Mouse (Mus musculus) cerebellum, postnatal 14 days (tissue): ENCODE results near the gene Obscn.
A peak's percentile ranks its signal among the peaks of the same experiment; 100 is the strongest.
"Not testable (repeated sequence)": the region's sequence is repeated elsewhere in the genome, so short reads cannot be mapped to it uniquely, and the experiment has no call there.

Experiments used
- DNase-seq, 2 experiments: peaks; one replicate each; pipeline ENCODE4 v3.0.0; 2021; ENCODE audit warnings: mixed read lengths in 2 of 2

Gene Obscn

GRCm38 (mm10) chr11:58958536-58958935 lies 177.7 kb downstream of the Obscn start:
- DNase-seq, result no peak

DNA sequence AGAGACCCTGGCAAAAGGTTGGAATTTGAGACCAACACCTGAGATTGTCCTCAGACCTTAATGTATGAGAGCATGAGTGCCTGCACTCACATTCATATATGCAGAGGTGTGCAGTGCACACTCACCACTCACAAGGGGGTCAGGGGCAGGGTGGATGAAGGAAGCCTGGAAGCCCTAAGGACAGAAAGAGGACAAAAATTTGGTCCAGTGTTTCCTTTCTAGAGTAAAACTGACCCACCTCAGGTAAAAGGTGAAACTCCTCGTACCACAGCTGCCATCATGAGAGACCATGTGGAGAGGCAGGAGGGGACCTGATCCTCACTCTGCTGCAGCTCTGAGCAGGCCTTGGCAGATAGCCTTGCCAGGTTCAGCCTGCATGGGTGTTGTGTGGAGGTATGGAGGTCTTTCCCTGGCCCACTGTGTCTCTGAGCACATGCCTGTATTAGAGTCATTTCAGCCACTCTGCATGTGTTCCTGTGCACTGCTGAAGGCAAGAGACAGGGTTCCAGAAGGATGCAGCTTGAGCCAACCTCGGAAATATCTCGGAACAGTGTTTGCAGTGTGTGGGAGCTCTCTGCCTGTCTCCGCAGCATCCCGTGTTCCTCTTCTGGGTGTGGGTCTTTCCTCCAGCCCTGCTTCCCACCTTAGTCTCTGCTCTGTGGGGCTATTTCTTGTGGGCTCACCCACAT lies 178.8 kb downstream of the Obscn start:
- DNase-seq, result peak; percentile 41 to 43

DNA sequence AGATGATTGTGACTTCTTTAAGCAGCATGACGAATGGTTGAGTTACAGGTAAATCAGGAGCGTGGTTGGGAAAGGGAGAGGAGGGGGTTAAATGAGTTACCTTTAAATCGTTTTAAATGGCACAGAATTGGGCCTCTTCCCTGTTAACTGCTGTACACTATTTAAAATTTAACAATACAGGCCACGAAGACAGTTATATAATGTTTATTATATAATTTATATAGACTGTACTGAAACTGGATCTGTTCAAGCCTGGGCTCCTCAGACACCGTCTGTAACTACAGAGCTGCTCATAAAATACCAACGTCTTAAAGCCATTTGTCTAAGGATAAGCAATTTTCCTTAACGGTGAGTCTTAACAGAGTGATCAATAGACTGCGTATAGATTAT lies 180.3 kb downstream of the Obscn start:
- no peak for DNase-seq

DNA sequence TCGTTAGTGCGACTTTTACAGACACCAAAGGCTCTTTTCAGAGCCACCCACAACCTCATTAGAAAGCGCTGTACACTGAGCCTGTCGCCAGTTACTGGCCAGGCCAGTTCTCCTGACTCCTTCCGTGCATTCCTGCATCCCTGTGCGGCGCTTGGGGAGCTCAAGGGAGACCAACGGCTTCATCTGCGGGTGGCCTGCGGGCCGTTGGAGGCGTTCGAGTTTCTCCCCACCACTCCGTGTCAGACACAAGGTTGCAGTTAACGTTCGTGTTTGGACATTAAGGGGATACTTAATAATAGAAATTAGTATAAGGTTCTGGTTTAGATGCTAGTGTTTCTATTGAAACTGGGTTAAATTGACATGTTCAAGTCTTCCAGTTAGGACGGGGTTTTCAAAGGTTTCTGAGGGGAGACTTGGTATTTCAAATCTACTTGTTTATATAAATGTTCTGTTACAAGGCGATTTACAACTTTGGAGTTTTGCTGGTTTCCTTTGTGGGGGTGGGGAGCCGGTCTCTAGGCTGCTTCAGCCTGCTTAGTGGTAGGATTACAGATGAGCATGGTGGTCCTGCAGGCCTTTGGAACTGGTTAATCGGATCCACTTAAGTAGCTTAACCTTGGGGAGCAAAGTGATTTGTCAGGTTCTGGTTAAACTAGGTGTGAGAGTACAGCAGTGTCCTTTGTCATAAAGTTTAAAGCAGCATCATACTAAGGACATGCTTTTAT lies 180.9 kb downstream of the Obscn start:
- DNase-seq, result peak; percentile 42 to 56

DNA sequence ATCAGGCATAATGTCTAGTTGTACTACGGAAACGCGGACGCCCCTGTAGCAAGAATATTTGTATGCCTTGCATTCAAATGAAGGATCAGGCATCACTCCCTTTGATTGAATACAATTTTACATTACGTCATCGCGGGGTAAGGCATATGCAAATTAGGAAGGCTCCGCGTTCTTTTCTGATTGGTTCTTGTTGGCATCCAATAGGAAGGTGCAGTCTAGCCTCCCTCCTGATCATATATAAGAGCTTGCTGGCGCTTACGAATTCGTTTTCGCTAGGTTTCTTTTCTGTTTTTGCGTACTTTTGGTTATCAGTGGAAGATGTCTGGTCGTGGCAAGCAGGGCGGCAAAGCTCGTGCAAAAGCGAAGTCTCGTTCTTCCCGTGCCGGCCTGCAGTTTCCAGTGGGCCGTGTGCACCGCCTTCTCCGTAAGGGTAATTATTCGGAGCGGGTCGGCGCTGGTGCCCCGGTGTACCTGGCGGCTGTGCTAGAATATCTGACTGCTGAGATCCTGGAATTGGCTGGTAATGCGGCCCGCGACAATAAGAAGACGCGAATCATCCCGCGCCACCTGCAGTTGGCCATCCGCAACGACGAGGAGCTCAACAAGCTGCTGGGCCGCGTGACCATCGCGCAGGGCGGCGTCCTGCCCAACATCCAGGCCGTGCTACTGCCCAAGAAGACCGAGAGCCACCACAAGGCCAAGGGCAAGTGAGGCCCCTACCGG lies 181.6 kb downstream of the Obscn start, which contains the start of the genes Hist3h2a and Trim17:
Hist3h2a (plus strand) TSS at position 266 of the 723 bp plus-strand sequence.
Trim17 (plus strand) TSS at position 266 of the 723 bp plus-strand sequence.
- peak; percentile 91 to 96 for DNase-seq

GRCm38 (mm10) chr11:58954170-58954419 lies 182.1 kb downstream of the Obscn start:
- DNase-seq, result not testable (repeated sequence)

DNA sequence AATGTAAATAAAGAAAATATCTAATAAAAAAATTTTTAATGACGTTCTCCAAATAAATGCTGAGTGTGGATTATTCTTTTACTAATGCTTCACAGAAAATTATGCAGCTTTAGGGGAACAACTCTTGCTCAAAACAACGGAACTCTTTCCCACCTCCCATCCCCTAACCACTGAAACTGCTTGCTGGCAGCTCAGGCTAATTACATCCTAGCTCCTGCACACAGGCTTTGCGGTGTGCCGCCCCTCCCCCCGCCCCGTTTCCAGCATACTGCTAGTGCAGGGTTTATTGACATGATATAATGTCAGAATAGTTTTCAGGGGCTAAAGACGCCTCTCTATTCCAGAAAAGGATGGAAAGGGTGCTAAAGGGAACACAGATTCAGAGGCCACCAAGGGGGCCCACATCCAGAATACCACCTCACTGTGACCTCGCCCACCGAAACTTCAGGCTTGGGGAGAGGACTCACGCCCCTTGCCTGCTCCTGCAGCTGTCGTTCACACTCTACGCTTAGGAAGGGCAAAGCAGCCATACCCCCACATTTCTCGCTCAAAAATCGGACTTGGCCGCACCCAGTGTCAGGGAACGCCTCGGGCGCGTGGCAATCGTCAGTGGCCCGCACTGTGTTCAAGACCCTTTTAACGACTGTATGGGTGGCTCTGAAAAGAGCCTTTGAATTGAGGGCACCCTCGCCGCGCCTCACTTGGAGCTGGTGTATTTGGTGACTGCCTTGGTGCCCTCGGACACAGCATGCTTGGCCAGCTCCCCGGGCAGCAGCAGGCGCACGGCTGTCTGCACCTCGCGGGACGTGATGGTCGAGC lies 182.6 kb downstream of the Obscn start:
- DNase-seq, result peak; percentile 67 to 72

- no peak for DNase-seq
Observed at GRCm38 (mm10) chr11:58951210-58951609, 185.0 kb downstream of the Obscn start.

- DNase-seq, result peak; percentile 82 to 86
Observed at GRCm38 (mm10) chr11:58949480-58950431, 186.4 kb downstream of the Obscn start.

DNA sequence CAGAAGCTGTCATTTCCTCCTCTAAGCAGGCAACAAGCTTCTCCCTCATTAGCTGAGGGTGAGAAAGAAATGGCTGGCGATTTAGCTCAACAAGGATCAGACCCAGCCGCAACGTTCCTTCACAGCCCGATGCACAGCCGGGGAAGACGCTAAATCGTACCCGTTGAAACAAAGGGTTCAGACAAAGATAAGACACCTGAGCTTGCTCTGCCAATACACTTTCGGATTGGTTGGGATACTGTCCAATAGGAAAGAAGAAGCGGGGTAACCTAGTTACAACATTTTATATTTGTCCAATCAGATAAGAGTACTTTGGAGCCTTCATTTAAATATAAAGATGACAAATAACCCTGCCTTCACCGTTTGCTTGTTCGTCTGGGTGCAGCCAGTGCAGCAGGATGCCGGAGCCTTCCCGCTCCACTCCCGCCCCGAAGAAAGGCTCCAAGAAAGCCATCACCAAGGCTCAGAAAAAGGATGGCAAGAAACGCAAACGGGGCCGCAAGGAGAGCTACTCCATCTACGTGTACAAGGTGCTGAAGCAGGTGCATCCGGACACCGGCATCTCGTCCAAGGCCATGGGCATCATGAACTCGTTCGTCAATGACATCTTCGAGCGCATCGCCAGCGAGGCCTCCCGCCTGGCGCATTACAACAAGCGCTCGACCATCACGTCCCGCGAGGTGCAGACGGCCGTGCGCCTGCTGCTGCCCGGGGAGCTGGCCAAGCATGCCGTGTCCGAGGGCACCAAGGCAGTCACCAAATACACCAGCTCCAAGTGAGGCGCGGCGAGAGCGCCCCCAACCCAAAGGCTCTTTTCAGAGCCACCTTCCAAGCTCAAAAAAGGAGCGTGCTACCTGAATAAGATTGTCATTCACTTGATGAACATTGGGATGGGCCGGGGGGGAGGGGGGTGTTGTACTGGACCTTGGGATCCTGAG lies 187.4 kb downstream of the Obscn start, which contains the start of gene Hist3h2ba:
Hist3h2ba (plus strand) TSS at position 379 of the 938 bp plus-strand sequence.
- peak; percentile 85 to 90 for DNase-seq

DNA sequence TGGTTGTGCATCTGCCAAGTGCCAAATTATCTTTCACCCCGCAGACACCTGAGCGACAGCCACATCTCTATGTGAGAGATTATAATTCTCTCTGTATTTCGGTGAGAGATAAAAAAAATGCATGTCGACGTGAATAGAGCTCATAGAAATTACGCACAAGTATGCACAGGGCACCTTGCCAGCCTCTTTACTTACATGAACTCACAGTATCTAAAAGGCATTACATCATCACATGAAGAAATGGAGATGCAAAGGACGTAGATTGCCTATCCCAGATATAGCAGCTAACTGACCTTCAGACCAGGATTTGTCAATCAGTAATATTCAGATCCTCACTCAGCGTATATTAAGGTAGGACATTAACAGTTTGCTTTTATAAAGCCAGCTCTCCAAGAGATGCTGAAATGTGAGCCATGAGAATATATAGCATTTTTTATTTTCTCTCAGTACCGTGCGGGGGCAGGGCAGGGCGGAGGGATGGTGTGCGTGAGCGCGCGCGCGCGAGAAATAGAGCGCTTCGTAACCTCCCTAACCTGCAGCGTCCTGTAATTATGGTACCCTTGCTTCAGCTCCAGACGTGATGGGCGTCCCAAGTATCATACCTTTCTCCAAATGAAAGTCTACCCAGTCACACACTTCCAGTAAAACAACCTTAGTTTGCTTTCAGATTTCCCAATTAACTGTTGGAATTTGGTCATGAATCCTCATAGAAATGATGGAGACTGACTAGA lies 188.2 kb downstream of the Obscn start:
- peak; percentile 81 to 84 for DNase-seq

DNA sequence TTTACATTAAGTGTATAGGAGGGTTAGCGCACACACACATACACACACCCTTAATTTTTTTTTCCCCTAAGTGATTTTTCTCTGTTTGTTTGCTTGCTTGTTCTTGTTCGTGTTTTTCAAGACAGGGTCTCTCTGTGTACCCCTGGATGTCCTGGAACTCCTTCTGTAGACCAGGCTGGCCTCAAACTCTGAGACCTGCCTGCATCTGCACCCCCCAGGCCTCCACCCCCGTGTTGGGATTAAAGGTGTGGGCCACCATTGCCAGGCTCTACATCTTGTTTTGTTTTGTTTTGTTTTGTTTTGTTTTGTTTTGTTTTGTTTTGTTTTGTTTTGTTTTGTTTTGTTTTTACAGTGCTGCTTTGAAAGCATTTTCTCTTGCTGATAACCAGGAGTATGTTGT lies 188.9 kb downstream of the Obscn start:
- DNase-seq, result peak in 1 of 2 experiments; percentile 38
